Mouse (Mus musculus): ENCODE results near the gene Fam155a. TPM values are rescaled to one million over a fixed set of nuclear protein-coding genes. Genes with fewer than 3 reads are reported as not detected.

Gene Fam155a
- polyA plus RNA-seq, 1 experiment from 2014 or later: 19.7 TPM

- H3K4me1 ChIP-seq (replicated peaks): peaks cover 44% of the 10 kb centered on the region
- ATAC-seq (ENCODE audit: low read depth): no peak
- H3K27me3 ChIP-seq: no peaks in the 10 kb centered on the region
- H3K4me3 ChIP-seq: no peak overlapping the region
- H3K9me3 ChIP-seq: no peaks in the 10 kb centered on the region
- H3K36me3 ChIP-seq: no peaks in the 10 kb centered on the region
- H3K9ac ChIP-seq: 0 out of 2 replicates have a peak overlapping the region, but pooled peaks have one; percentile 12
- 0 out of 2 replicates have a peak overlapping the region, but pooled peaks have one; percentile 7 for H3K4me2 ChIP-seq
- 0 out of 2 replicates have a peak overlapping the region, but pooled peaks have one; percentile 13 for H3K27ac ChIP-seq (replicated peaks)
- WGBS: 49% methylated on average over 11 of the region's 11 CpGs
These were observed 531.2 kb downstream of the Fam155a start for GRCm38 (mm10) chr8:9239741-9240140.

- no peak for ATAC-seq (ENCODE audit: low read depth)
- Histone ChIP-seq H3K4me2 (no peak overlapping the region), H3K36me3 (no peaks in the 10 kb centered on the region), H3K9me3 (no peaks in the 10 kb centered on the region), H3K27ac (replicated peaks) (no peak overlapping the region), H3K9ac (no peak overlapping the region), H3K4me1 (replicated peaks) (peaks cover 45% of the 10 kb centered on the region), H3K27me3 (no peaks in the 10 kb centered on the region), H3K4me3 (no peak overlapping the region)
- 76% methylated on average over 9 of the region's 9 CpGs for WGBS
These were observed 532.0 kb downstream of the Fam155a start for GRCm38 (mm10) chr8:9238974-9239373.

- Histone ChIP-seq H3K27me3 (no peaks in the 10 kb centered on the region), H3K9me3 (no peaks in the 10 kb centered on the region), H3K4me1 (replicated peaks) (peaks cover 32% of the 10 kb centered on the region), H3K27ac (replicated peaks) (no peak overlapping the region), H3K36me3 (no peaks in the 10 kb centered on the region), H3K4me3 (no peak overlapping the region), H3K9ac (no peak overlapping the region), H3K4me2 (peak overlapping the region; percentile 43)
- WGBS: 3% methylated on average over 12 of the region's 12 CpGs
- ATAC-seq (ENCODE audit: low read depth): peak; percentile 82
These were observed 537.5 kb downstream of the Fam155a start for GRCm38 (mm10) chr8:9233326-9233919.

GRCm38 (mm10) chr8:9227779-9228464 is 543.0 kb downstream of the Fam155a start:
- Histone ChIP-seq H3K4me3 (no peak overlapping the region), H3K4me2 (peak overlapping the region; percentile 29), H3K27ac (replicated peaks) (peak overlapping the region; percentile 83), H3K9ac (peak overlapping the region; percentile 44; the same call in 1 of the 2 replicates), H3K9me3 (no peaks in the 10 kb centered on the region), H3K27me3 (no peaks in the 10 kb centered on the region), H3K4me1 (replicated peaks) (peaks cover 17% of the 10 kb centered on the region), H3K36me3 (no peaks in the 10 kb centered on the region)
- peak; percentile 88 for ATAC-seq (ENCODE audit: low read depth)
- WGBS: 28% methylated on average over 19 of the region's 19 CpGs

GRCm38 (mm10) chr8:9226767-9227166 is 544.2 kb downstream of the Fam155a start:
- Histone ChIP-seq H3K4me1 (replicated peaks) (peaks cover 9% of the 10 kb centered on the region), H3K9me3 (no peaks in the 10 kb centered on the region), H3K4me2 (no peak overlapping the region), H3K27ac (replicated peaks) (no peak overlapping the region), H3K9ac (no peak overlapping the region), H3K27me3 (no peaks in the 10 kb centered on the region), H3K36me3 (no peaks in the 10 kb centered on the region), H3K4me3 (no peak overlapping the region)
- ATAC-seq (ENCODE audit: low read depth): no peak
- 84% methylated on average over 7 of the region's 7 CpGs for WGBS

- H3K27me3 ChIP-seq: no peaks in the 10 kb centered on the region
- H3K9ac ChIP-seq: no peak overlapping the region
- no peak overlapping the region for H3K4me2 ChIP-seq
- H3K4me1 ChIP-seq (replicated peaks): no peaks in the 10 kb centered on the region
- peaks cover 8% of the 10 kb centered on the region; the same call in 1 of the 2 replicates for H3K36me3 ChIP-seq
- ATAC-seq (ENCODE audit: low read depth): no peak
- no peak overlapping the region for H3K27ac ChIP-seq (replicated peaks)
- H3K4me3 ChIP-seq: no peak overlapping the region
- WGBS: 68% methylated on average over 4 of the region's 4 CpGs
- H3K9me3 ChIP-seq: no peaks in the 10 kb centered on the region
These were observed 559.2 kb downstream of the Fam155a start for GRCm38 (mm10) chr8:9211751-9212150.

GRCm38 (mm10) chr8:9207505-9208051 is 563.4 kb downstream of the Fam155a start:
- Histone ChIP-seq H3K9me3 (no peaks in the 10 kb centered on the region), H3K4me1 (replicated peaks) (peaks cover 3% of the 10 kb centered on the region; the same call in 1 of the 2 replicates), H3K4me3 (no peak overlapping the region), H3K36me3 (peaks cover 8% of the 10 kb centered on the region; the same call in 1 of the 2 replicates), H3K4me2 (no peak overlapping the region), H3K9ac (no peak overlapping the region), H3K27me3 (no peaks in the 10 kb centered on the region), H3K27ac (replicated peaks) (no peak overlapping the region)
- ATAC-seq (ENCODE audit: low read depth): 0 out of 2 replicates have a peak, but pooled peaks have one; percentile 47
- 93% methylated on average over 31 of the region's 31 CpGs for WGBS

GRCm38 (mm10) chr8:9204345-9205067 is 566.5 kb downstream of the Fam155a start:
- Histone ChIP-seq H3K4me1 (replicated peaks) (peaks cover 3% of the 10 kb centered on the region; the same call in 1 of the 2 replicates), H3K27ac (replicated peaks) (no peak overlapping the region), H3K4me2 (no peak overlapping the region), H3K4me3 (no peak overlapping the region), H3K9me3 (no peaks in the 10 kb centered on the region), H3K27me3 (no peaks in the 10 kb centered on the region), H3K36me3 (peaks cover 8% of the 10 kb centered on the region; the same call in 1 of the 2 replicates), H3K9ac (no peak overlapping the region)
- no peak for ATAC-seq (ENCODE audit: low read depth)
- 53% methylated on average over 10 of the region's 10 CpGs for WGBS

- H3K27ac ChIP-seq (replicated peaks): no peak overlapping the region
- H3K4me1 ChIP-seq (replicated peaks): peaks cover 3% of the 10 kb centered on the region; the same call in 1 of the 2 replicates
- no peaks in the 10 kb centered on the region for H3K27me3 ChIP-seq
- H3K9ac ChIP-seq: no peak overlapping the region
- ATAC-seq (ENCODE audit: low read depth): 0 out of 2 replicates have a peak, but pooled peaks have one; percentile 53
- H3K9me3 ChIP-seq: no peaks in the 10 kb centered on the region
- WGBS: 86% methylated on average over 3 of the region's 3 CpGs
- no peaks in the 10 kb centered on the region for H3K36me3 ChIP-seq
- H3K4me3 ChIP-seq: no peak overlapping the region
- no peak overlapping the region for H3K4me2 ChIP-seq
These were observed 570.9 kb downstream of the Fam155a start for GRCm38 (mm10) chr8:9200099-9200498.

GRCm38 (mm10) chr8:9191682-9192081 is 579.3 kb downstream of the Fam155a start:
- H3K9me3 ChIP-seq: no peaks in the 10 kb centered on the region
- H3K9ac ChIP-seq: no peak overlapping the region
- no peaks in the 10 kb centered on the region for H3K36me3 ChIP-seq
- no peaks in the 10 kb centered on the region for H3K27me3 ChIP-seq
- 87% methylated on average over 3 of the region's 3 CpGs for WGBS
- no peak for ATAC-seq (ENCODE audit: low read depth)
- H3K27ac ChIP-seq (replicated peaks): no peak overlapping the region
- no peak overlapping the region for H3K4me3 ChIP-seq
- no peak overlapping the region for H3K4me2 ChIP-seq
- no peaks in the 10 kb centered on the region for H3K4me1 ChIP-seq (replicated peaks)

- Histone ChIP-seq H3K36me3 (no peaks in the 10 kb centered on the region), H3K9me3 (no peaks in the 10 kb centered on the region), H3K4me1 (replicated peaks) (no peaks in the 10 kb centered on the region), H3K4me2 (no peak overlapping the region), H3K27ac (replicated peaks) (no peak overlapping the region), H3K27me3 (no peaks in the 10 kb centered on the region), H3K9ac (no peak overlapping the region), H3K4me3 (no peak overlapping the region)
- no peak for ATAC-seq (ENCODE audit: low read depth)
- 41% methylated on average over 4 of the region's 4 CpGs for WGBS
These were observed 582.3 kb downstream of the Fam155a start for GRCm38 (mm10) chr8:9188616-9189015.

GRCm38 (mm10) chr8:9185200-9185599 is 585.8 kb downstream of the Fam155a start:
- H3K9me3 ChIP-seq: no peaks in the 10 kb centered on the region
- H3K4me3 ChIP-seq: no peak overlapping the region
- H3K27me3 ChIP-seq: no peaks in the 10 kb centered on the region
- no peak overlapping the region for H3K9ac ChIP-seq
- peaks cover 8% of the 10 kb centered on the region for H3K4me1 ChIP-seq (replicated peaks)
- WGBS: 55% methylated on average over 2 of the region's 2 CpGs
- no peak overlapping the region for H3K4me2 ChIP-seq
- no peaks in the 10 kb centered on the region for H3K36me3 ChIP-seq
- ATAC-seq (ENCODE audit: low read depth): no peak
- no peak overlapping the region for H3K27ac ChIP-seq (replicated peaks)

Data from neural tube, embryonic 13.5 days (tissue).